Mouse (Mus musculus) intestine, embryonic 16.5 days (tissue): ENCODE results near the gene Pkn2. TPM values are rescaled to one million over a fixed set of nuclear protein-coding genes. Genes with fewer than 3 reads are reported as not detected.
A peak's percentile ranks its signal among the peaks of the same experiment; 100 is the strongest.

Experiments used
- ATAC-seq: fragments of 200-750 bp; cut with Nextera tagmentation; 2 replicates; pipeline ENCODE4 v1.8.0; 2017; ENCODE audit warnings: moderate TSS enrichment, moderate library complexity
- H3K27ac ChIP-seq: fragments of 300-500 bp; sonication (generic); 2 replicates; pipeline ENCODE4 v1.5.1; 2014; ENCODE audit warnings: mild to moderate bottlenecking, low read length
- H3K27me3 ChIP-seq: fragments of 300-500 bp; sonication (generic); replicated peaks from 2 replicates; pipeline ENCODE4 v1.6.1; 2014; ENCODE audit warnings: low read length, control low read depth, mixed read lengths; ENCODE audit not compliant: control insufficient read depth, insufficient read depth
- H3K36me3 ChIP-seq: fragments of 300-500 bp; sonication (generic); 2 replicates; pipeline ENCODE4 v1.6.1; 2014; ENCODE audit warnings: low read length, control low read depth; ENCODE audit not compliant: control insufficient read depth, insufficient read depth
- H3K4me1 ChIP-seq: fragments of 300-500 bp; sonication (generic); 2 replicates; pipeline ENCODE4 v1.6.1; 2014; ENCODE audit warnings: low read length, control low read depth, mixed read lengths; ENCODE audit not compliant: control insufficient read depth, insufficient read depth
- H3K4me2 ChIP-seq: fragments of 300-500 bp; sonication (generic); 2 replicates; pipeline ENCODE4 v1.6.1; 2014; ENCODE audit warnings: low read depth, low read length, control low read depth
- H3K4me3 ChIP-seq: fragments of 300-500 bp; sonication (generic); 2 replicates; pipeline ENCODE4 v1.5.1; 2014; ENCODE audit warnings: mild to moderate bottlenecking, low read length
- H3K9ac ChIP-seq: fragments of 300-500 bp; sonication (generic); 2 replicates; pipeline ENCODE4 v1.6.1; 2014; ENCODE audit warnings: low read depth, low read length
- H3K9me3 ChIP-seq: fragments of 300-500 bp; sonication (generic); 2 replicates; pipeline ENCODE4 v1.6.1; 2016; ENCODE audit warnings: low read length, control low read depth; ENCODE audit not compliant: control insufficient read depth
- WGBS: fragments of 180-500 bp; shearing (Covaris S2); extraction: QIAGEN DNeasy Blood & Tissue Kit; methylation state at CpG from one replicate; pipeline ENCODE4 v1.1.7; 2014; 5-methylcytosine and 5-hydroxymethylcytosine counted together
- polyA plus RNA-seq: library from polyadenylated mRNA; unstranded; fragments of >200 nt; fragmentation: Nextera tagmentation; extraction: Ambion mirVana; gene quantifications from 2 replicates; pipeline ENCODE4 v1.2.1, GENCODE M21; 2015

Pkn2 gene
- polyA plus RNA-seq, 1 experiment from 2014 or later = 30.8 TPM

DNA sequence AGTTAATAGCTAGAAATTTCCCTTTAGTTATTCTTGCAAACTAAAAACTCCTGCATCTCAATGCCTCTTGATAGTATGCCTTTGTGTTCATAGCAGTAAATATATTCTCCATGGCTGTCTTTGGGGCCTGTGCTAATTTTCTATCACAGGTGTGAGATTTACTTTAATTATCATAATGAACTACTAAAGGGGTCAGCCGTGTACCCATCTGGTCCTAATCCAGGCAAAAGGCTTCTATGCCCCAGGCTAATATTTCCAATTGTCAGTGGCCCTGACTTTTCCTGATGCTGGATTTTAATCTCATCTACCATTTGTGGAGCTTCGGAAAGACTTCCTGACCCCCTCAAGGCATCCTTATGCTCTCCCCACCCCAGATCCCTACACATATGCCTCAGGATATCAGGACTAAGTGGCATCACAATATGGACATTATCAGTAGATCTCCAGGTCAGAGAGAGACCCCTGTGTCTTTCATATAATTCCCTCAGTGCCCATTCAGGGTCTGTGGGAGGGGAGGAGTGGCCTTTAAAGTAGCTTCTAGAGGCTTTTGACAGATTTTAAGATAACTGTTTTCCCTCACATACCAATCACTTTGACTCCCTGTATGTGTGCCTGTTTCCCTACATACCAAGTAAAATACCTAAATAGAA, 95.3 kb downstream of the Pkn2 start:
- no peaks in the 10 kb centered on the region for H3K9me3 ChIP-seq
- 79% methylated on average over 2 of the region's 2 CpGs for WGBS
- H3K4me2 ChIP-seq = no peak overlapping the region
- H3K4me3 ChIP-seq = no peak overlapping the region
- no peak overlapping the region for H3K27ac ChIP-seq
- no peaks in the 10 kb centered on the region for H3K27me3 ChIP-seq
- H3K36me3 ChIP-seq = peaks cover 7% of the 10 kb centered on the region
- no peak overlapping the region for H3K9ac ChIP-seq
- ATAC-seq = no peak
- H3K4me1 ChIP-seq = no peaks in the 10 kb centered on the region

- Histone ChIP-seq H3K27ac (no peak overlapping the region), H3K4me2 (no peak overlapping the region), H3K4me1 (peaks cover 6% of the 10 kb centered on the region; the same call in 1 of the 2 replicates), H3K4me3 (no peak overlapping the region), H3K27me3 (no peaks in the 10 kb centered on the region), H3K9ac (no peak overlapping the region), H3K9me3 (no peaks in the 10 kb centered on the region), H3K36me3 (peaks cover 6% of the 10 kb centered on the region)
- 82% methylated on average over 3 of the region's 3 CpGs for WGBS
- no peak for ATAC-seq
These were observed 104.6 kb downstream of the Pkn2 start for GRCm38 (mm10) chr3:142777227-142777626.

DNA sequence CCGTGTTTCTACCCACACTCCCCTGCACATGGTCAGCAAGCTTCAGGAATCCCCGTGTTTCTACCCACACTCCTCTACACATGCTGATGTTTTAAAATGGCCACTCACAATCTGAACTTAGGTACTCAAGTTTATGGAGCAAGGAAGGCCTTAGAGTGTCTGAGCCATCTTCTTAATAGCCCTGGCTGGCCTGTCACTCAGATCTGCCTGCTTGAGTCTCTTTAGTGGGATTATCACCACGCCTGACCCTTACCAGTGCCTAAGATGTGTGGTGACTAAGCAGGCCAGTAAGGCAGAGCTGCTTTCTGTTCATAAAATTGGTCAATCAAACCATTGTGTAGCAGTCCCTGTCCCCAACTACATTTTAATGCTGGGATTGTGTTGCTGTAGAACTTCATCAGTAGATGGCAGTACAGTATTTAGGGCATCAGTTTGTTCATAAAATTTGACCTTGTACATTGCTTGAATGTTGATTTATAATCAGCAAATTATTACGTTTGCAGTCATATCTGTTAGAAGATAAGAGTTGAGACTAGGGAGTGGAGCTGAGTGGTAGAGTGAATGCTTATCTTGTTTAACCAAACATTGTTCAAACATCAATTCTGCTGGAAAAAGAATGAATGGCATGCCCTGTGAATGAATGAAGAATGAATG, 108.1 kb downstream of the Pkn2 start:
- Histone ChIP-seq H3K27ac (no peak overlapping the region), H3K9me3 (no peaks in the 10 kb centered on the region)
- peak; percentile 79 for ATAC-seq

GRCm38 (mm10) chr3:142770518-142770917, 111.3 kb downstream of the Pkn2 start:
- H3K4me2 ChIP-seq = no peak overlapping the region
- H3K4me1 ChIP-seq = peaks cover 13% of the 10 kb centered on the region
- H3K36me3 ChIP-seq = peaks cover 3% of the 10 kb centered on the region; the same call in 1 of the 2 replicates
- H3K27me3 ChIP-seq = no peaks in the 10 kb centered on the region
- H3K27ac ChIP-seq = peak overlapping the region; percentile 29
- 32% methylated on average over 1 of the region's 1 CpGs for WGBS
- H3K4me3 ChIP-seq = no peak overlapping the region
- ATAC-seq = peak; percentile 62
- H3K9me3 ChIP-seq = no peaks in the 10 kb centered on the region
- no peak overlapping the region for H3K9ac ChIP-seq

More for the DNA sequence above, 108.1 kb downstream of the Pkn2 start:
- Histone ChIP-seq H3K27me3 (no peaks in the 10 kb centered on the region), H3K4me3 (no peak overlapping the region), H3K36me3 (peaks cover 3% of the 10 kb centered on the region; the same call in 1 of the 2 replicates), H3K4me2 (no peak overlapping the region), H3K4me1 (peaks cover 6% of the 10 kb centered on the region; the same call in 1 of the 2 replicates), H3K9ac (no peak overlapping the region)
- WGBS = 63% methylated on average over 4 of the region's 4 CpGs

DNA sequence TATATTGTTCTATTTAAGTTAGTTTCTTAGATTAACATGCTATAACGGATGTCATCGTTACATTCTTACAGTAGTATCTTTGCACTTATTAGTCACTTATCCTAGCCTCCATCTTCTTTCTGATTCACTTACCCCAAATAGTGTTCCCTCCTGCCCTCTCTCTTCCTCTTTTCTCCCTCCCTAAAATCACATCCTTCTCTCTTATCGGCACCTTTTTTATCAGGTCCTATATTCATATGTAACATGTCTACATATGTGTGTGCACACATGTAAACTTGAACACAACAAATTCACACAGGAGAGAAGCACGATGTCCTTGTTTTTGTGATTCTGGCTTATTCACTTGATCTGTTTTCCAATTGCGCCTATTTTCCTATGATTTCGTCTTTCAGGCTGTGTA, 113.3 kb downstream of the Pkn2 start:
- H3K27ac ChIP-seq = no peak overlapping the region
- H3K9ac ChIP-seq = no peak overlapping the region
- no peak overlapping the region for H3K4me2 ChIP-seq
- peaks cover 3% of the 10 kb centered on the region; the same call in 1 of the 2 replicates for H3K36me3 ChIP-seq
- peaks cover 10% of the 10 kb centered on the region for H3K4me1 ChIP-seq
- 92% methylated on average over 6 of the region's 6 CpGs for WGBS
- no peaks in the 10 kb centered on the region for H3K27me3 ChIP-seq
- ATAC-seq = no peak
- H3K4me3 ChIP-seq = no peak overlapping the region
- H3K9me3 ChIP-seq = no peaks in the 10 kb centered on the region

GRCm38 (mm10) chr3:142765778-142766165, 116.0 kb downstream of the Pkn2 start:
- H3K36me3 ChIP-seq = no peaks in the 10 kb centered on the region
- H3K4me3 ChIP-seq = peak overlapping the region; percentile 78
- no peak for ATAC-seq
- peaks cover 7% of the 10 kb centered on the region for H3K4me1 ChIP-seq
- H3K27me3 ChIP-seq = no peaks in the 10 kb centered on the region
- H3K27ac ChIP-seq = no peak overlapping the region
- no peaks in the 10 kb centered on the region for H3K9me3 ChIP-seq
- 15% methylated on average over 10 of the region's 10 CpGs for WGBS
- H3K9ac ChIP-seq = peak overlapping the region; percentile 94
- peak overlapping the region; percentile 56 for H3K4me2 ChIP-seq

DNA sequence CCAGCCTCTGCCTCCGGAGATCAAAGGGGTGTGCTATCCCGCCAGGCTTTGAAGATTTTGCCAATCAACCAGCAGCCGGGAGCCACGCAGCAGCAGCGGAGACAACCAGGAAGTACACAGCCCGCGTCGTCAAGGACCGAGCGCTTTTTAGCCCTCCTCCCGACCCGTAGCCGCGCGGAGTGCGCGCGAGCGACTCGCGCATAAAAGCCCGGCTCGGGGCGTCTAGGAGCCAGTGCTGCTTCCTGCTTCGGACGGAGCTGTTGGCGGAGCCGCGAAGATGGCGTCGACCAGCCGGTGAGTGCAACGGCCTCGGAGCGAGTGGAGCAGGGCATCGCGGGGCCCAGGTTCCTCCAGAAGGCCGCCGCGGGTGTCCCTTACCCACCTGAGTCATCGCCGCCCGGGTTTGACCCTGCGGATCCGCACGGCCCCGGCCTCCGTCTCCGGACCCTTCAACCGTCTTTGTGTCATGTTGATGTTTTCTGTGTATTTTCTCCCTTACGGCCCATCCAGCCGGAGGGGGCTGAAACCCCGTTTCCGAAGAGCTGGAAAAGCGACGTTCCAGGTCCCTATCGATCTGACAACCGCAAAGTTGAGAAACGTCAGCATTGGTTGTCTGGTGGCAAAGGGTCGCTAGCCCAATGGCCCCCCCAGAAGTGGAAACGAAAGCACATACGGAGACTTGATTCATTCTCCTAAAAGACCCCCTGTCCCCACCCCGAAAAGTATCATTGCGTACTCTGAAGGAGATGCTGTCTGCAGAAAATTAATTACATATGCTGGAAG, 116.6 kb downstream of the Pkn2 start, which contains the start of gene Gtf2b:
Gtf2b (plus strand) TSS at position 51 of the 783 bp plus-strand sequence.
- H3K27ac ChIP-seq = peak within 1 kb of the TSS; percentile 81
- H3K27me3 ChIP-seq = no peaks in the 10 kb centered on the region
- H3K4me1 ChIP-seq = peaks cover 7% of the 10 kb centered on the region
- peak within 1 kb of the TSS; percentile 61 for H3K4me2 ChIP-seq
- H3K36me3 ChIP-seq = no peaks in the 10 kb centered on the region
- under 1% methylated on average over 64 of the region's 64 CpGs for WGBS
- ATAC-seq = peak; percentile 100
- H3K4me3 ChIP-seq = peak within 1 kb of the TSS; percentile 78
- no peaks in the 10 kb centered on the region for H3K9me3 ChIP-seq
- H3K9ac ChIP-seq = peak within 1 kb of the TSS; percentile 94

GRCm38 (mm10) chr3:142760356-142760755, 121.4 kb downstream of the Pkn2 start:
- Histone ChIP-seq H3K36me3 (no peaks in the 10 kb centered on the region), H3K27me3 (no peaks in the 10 kb centered on the region), H3K27ac (no peak overlapping the region), H3K4me1 (no peaks in the 10 kb centered on the region), H3K9ac (no peak overlapping the region), H3K4me2 (no peak overlapping the region), H3K9me3 (no peaks in the 10 kb centered on the region), H3K4me3 (no peak overlapping the region)
- WGBS = 75% methylated on average over 6 of the region's 6 CpGs
- ATAC-seq = no peak

DNA sequence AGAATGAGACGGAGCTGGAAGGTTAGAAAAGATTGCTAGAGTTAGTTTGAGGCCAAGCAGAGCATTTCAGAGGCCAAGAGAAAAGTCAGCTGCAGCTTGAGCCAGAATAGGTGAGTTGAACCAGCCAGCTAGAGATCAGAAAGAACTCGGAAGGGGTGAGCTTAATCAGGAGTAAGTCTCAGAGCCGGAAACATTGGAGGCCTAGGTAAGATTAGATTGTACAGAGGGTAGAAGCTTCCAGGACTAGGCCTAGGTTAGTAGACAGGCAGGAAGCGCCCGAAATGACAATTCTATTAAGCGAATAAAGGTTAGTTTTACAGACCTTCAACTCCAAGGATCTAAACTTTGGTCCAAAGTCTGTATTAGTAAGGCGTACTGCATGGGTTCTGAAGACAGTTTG, 123.2 kb downstream of the Pkn2 start:
- 82% methylated on average over 7 of the region's 7 CpGs for WGBS
- Histone ChIP-seq H3K36me3 (no peaks in the 10 kb centered on the region), H3K4me2 (no peak overlapping the region), H3K27ac (no peak overlapping the region), H3K9me3 (no peaks in the 10 kb centered on the region), H3K4me3 (no peak overlapping the region), H3K27me3 (no peaks in the 10 kb centered on the region), H3K4me1 (no peaks in the 10 kb centered on the region), H3K9ac (no peak overlapping the region)
- ATAC-seq = no peak
